Mouse (Mus musculus): ENCODE data around the gene Pias1. TPM values are rescaled to one million over a fixed set of nuclear protein-coding genes. Genes with fewer than 3 reads are reported as not detected.

Pias1 gene
- polyA plus RNA-seq, 1 experiment from 2014 or later: 55.6 TPM

Other genes with a start within 250 kb of the Pias1 start
- 15.1 and 18.2 TPM in 2 replicates for gene Fem1b, start 176.0 kb downstream of the Pias1 start, polyA plus RNA-seq (2015; fragmentation: Nextera tagmentation; extraction: Ambion mirVana)
- gene Cln6, start 149.1 kb downstream of the Pias1 start, polyA plus RNA-seq (2015; fragmentation: Nextera tagmentation; extraction: Ambion mirVana): 24.6 and 24.8 TPM in 2 replicates
- gene Calml4, start 129.8 kb downstream of the Pias1 start, polyA plus RNA-seq (2015; fragmentation: Nextera tagmentation; extraction: Ambion mirVana): 16.2 and 19.4 TPM in 2 replicates
- 0.04 TPM in 1 of 2 replicates, not detected in the other for gene Skor1, start 161.0 kb upstream of the Pias1 start, polyA plus RNA-seq (2015; fragmentation: Nextera tagmentation; extraction: Ambion mirVana)